ENCODE assay signal across 9 mouse cellular contexts in the genomic region with DNA sequence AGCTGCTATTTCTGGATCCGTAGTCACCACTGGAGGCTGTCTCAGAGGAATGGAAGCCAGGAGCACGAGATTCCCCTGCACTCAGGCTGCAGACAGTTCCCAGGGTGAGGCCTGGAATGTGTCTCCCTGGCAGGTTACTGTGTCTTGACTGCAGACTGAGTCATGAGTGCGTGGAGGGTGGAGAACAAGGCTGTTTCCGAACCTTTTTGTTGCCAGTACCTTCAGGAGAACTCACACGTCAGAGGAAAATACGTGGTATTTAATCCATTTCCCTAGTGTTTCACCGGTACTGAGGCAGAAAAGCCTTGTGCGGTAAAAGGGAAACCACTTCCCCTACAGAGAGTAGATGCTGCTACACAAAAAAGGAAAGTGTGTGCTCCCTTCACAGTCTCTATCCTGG. TPM values are rescaled to one million over a fixed set of nuclear protein-coding genes. Genes with fewer than 3 reads are reported as not detected.
DNase-seq lines count a peak whose midpoint lies in the region; ATAC-seq and TF ChIP-seq lines count a peak whose summit lies in the region.
"Had no signal": no experiment of that assay in that cellular context is flagged by ENCODE, and none has a peak within 500 bp of the region (broad histone marks: within the 10 kb centered on the region; RNA-seq: fewer than 3 reads in every experiment).

No protein-coding gene starts in this region.

- H3K9me3 ChIP-seq in intestine, postnatal 0 days (ENCODE audit: control insufficient read depth) = no peaks in the 10 kb centered on the region
- H3K9me3 ChIP-seq: embryonic facial prominence, embryonic 15.5 days had no signal

- no peaks in the 10 kb centered on the region for H3K4me1 ChIP-seq in intestine, postnatal 0 days (replicated peaks; ENCODE audit: control insufficient read depth, insufficient read depth, low read length)
- H3K4me1 ChIP-seq: embryonic facial prominence, embryonic 15.5 days had no signal

- no peak overlapping the region for H3K9ac ChIP-seq in intestine, postnatal 0 days (ENCODE audit: low read depth, low read length)
- H3K9ac ChIP-seq: embryonic facial prominence, embryonic 15.5 days had no signal

- 38% methylated on average over 8 of the region's 8 CpGs for WGBS in intestine, postnatal 0 days

- H3K4me2 ChIP-seq in intestine, postnatal 0 days (replicated peaks; ENCODE audit: low read depth) = no peak overlapping the region
- H3K4me2 ChIP-seq: embryonic facial prominence, embryonic 15.5 days had no signal

- H3K36me3 ChIP-seq in intestine, postnatal 0 days (ENCODE audit: control insufficient read depth, insufficient read depth) = no peaks in the 10 kb centered on the region
- H3K36me3 ChIP-seq: embryonic facial prominence, embryonic 15.5 days had no signal

- intact Hi-C loops in gastrocnemius, postnatal 36 days (cut with DNase I) = loop anchor here (5.0 kb wide), 1 partner anchor 71 kb away; no protein-coding TSS in a partner anchor

- peak; percentile 13 for DNase-seq in adrenal gland, postnatal 14 days
- no peak for DNase-seq in adrenal gland, postnatal 25 days
- peak; percentile 52 for DNase-seq in CD4-positive, CD25-positive, alpha-beta regulatory T cell, adult 2 months (ENCODE audit: low read depth, low spot score)
- DNase-seq in gastrocnemius, postnatal 36 days = peak; percentile 31 to 48
- DNase-seq in testis, postnatal 10 days (ENCODE audit: low spot score) = no peak
- DNase-seq in layer of hippocampus, postnatal 36 days = no peak
- no peak for DNase-seq in retina, embryonic 14.5 days (ENCODE audit: low spot score)

- no peak for TF ChIP-seq CTCF in intestine, postnatal 0 days (IDR thresholded peaks at IDR 0.05; ENCODE audit: low read depth)

- H3K27ac ChIP-seq in intestine, postnatal 0 days (ENCODE audit: low read depth, low read length) = 0 out of 2 replicates have a peak overlapping the region, but pooled peaks have one; percentile 51
- H3K27ac ChIP-seq: embryonic facial prominence, embryonic 15.5 days had no signal

- H3K4me3 ChIP-seq in intestine, postnatal 0 days (ENCODE audit: low read depth, low read length) = no peak overlapping the region
- H3K4me3 ChIP-seq: embryonic facial prominence, embryonic 15.5 days had no signal

- peak; percentile 51; the same call in 1 of the 2 replicates for ATAC-seq in intestine, postnatal 0 days

- H3K27me3 ChIP-seq in intestine, postnatal 0 days (replicated peaks; ENCODE audit: control insufficient read depth, insufficient read depth, low read length) = no peaks in the 10 kb centered on the region
- H3K27me3 ChIP-seq: embryonic facial prominence, embryonic 15.5 days had no signal

RNA-seq across cellular contexts. Expression of a gene that starts 6.9 kb away (rescaled TPM):
- total RNA-seq in adrenal gland, postnatal 14 days (2021) = 73.3 and 74.6 TPM in 2 replicates
- total RNA-seq in adrenal gland, postnatal 25 days (2021) = 72.9 and 75.5 TPM in 2 replicates
- 10 to 100 TPM; 69.7 to 94.8 TPM for total RNA-seq in gastrocnemius, postnatal 36 days (2021)
- polyA plus RNA-seq in intestine, postnatal 0 days (2015; fragmentation: Nextera tagmentation; extraction: Ambion mirVana) = 47.2 and 47.5 TPM in 2 replicates
- total RNA-seq in layer of hippocampus, postnatal 36 days (2021) = 100 to 1,000 TPM; 922 to 985 TPM

RNA-seq across cellular contexts. Expression of a gene that starts 6.9 kb away (rescaled TPM):
- total RNA-seq in adrenal gland, postnatal 14 days (2021) = 0.79 and 1.1 TPM in 2 replicates
- 0.24 TPM in 1 of 2 replicates, not detected in the other for total RNA-seq in adrenal gland, postnatal 25 days (2021)
- total RNA-seq in gastrocnemius, postnatal 36 days (2021) = under 1 TPM; 0.15 to 0.39 TPM
- polyA plus RNA-seq in intestine, postnatal 0 days (2015; fragmentation: Nextera tagmentation; extraction: Ambion mirVana) = not detected in 2 replicates
- not detected for total RNA-seq in layer of hippocampus, postnatal 36 days (2021)
- polyA plus RNA-seq: embryonic facial prominence, embryonic 15.5 days had no signal

RNA-seq across cellular contexts. Expression of a gene that starts 43.3 kb away (rescaled TPM):
- not detected in 2 replicates for total RNA-seq in adrenal gland, postnatal 14 days (2021)
- total RNA-seq in adrenal gland, postnatal 25 days (2021) = not detected in 2 replicates
- total RNA-seq in gastrocnemius, postnatal 36 days (2021) = not detected
- polyA plus RNA-seq in intestine, postnatal 0 days (2015; fragmentation: Nextera tagmentation; extraction: Ambion mirVana) = not detected in 2 replicates
- under 1 TPM; 0.18 to 0.22 TPM for total RNA-seq in layer of hippocampus, postnatal 36 days (2021)

RNA-seq across cellular contexts. Expression of a gene that starts 47.8 kb away (rescaled TPM):
- 0.98 and 2.8 TPM in 2 replicates for total RNA-seq in adrenal gland, postnatal 14 days (2021)
- total RNA-seq in adrenal gland, postnatal 25 days (2021) = not detected in 2 replicates
- total RNA-seq in gastrocnemius, postnatal 36 days (2021) = under 1 TPM; 0.39 to 0.84 TPM
- 9.8 and 12.2 TPM in 2 replicates for polyA plus RNA-seq in intestine, postnatal 0 days (2015; fragmentation: Nextera tagmentation; extraction: Ambion mirVana)
- under 1 TPM; 0.13 to 0.25 TPM for total RNA-seq in layer of hippocampus, postnatal 36 days (2021)

Comparison
In these comparisons a context has a peak if more than half of its experiments do, and no peak if none do; other contexts are left out.
1. DNase-seq: peak in adrenal gland, postnatal 14 days (single experiment), CD4-positive, CD25-positive, alpha-beta regulatory T cell, adult 2 months (single experiment) and gastrocnemius, postnatal 36 days (2 of 2); none in adrenal gland, postnatal 25 days (single experiment), testis, postnatal 10 days (single experiment), layer of hippocampus, postnatal 36 days (0 of 2) and retina, embryonic 14.5 days (single experiment).
2. RNA of a gene that starts 6.9 kb away (total RNA-seq): 922 to 985 TPM in layer of hippocampus, postnatal 36 days; 69.7 to 94.8 TPM in gastrocnemius, postnatal 36 days, 73.3 to 74.6 TPM in adrenal gland, postnatal 14 days and 72.9 to 75.5 TPM in adrenal gland, postnatal 25 days; every median in the first group is over 4 times any median in the second.